Mouse (Mus musculus) forebrain, embryonic 13.5 days (tissue): ENCODE data around the gene Xpot. TPM values are rescaled to one million over a fixed set of nuclear protein-coding genes. Genes with fewer than 3 reads are reported as not detected.
A peak's percentile ranks its signal among the peaks of the same experiment; 100 is the strongest.

Source experiments
- ATAC-seq: fragments of 200-750 bp; cut with Nextera tagmentation; 2 replicates; pipeline ENCODE4 v1.8.0; 2017
- H3K27ac ChIP-seq: fragments of 300-500 bp; sonication (generic); 2 replicates; pipeline ENCODE4 v1.5.1; 2015; ENCODE audit warnings: inconsistent platforms, mild to moderate bottlenecking, moderate library complexity
- H3K27me3 ChIP-seq: fragments of 300-500 bp; sonication (generic); 2 replicates; pipeline ENCODE4 v1.6.1; 2015; ENCODE audit warnings: mild to moderate bottlenecking, inconsistent platforms
- H3K36me3 ChIP-seq: fragments of 300-500 bp; sonication (generic); 2 replicates; pipeline ENCODE4 v1.6.1; 2015; ENCODE audit warnings: mild to moderate bottlenecking, inconsistent platforms; ENCODE audit not compliant: poor library complexity, severe bottlenecking
- H3K4me1 ChIP-seq: fragments of 300-500 bp; sonication (generic); 2 replicates; pipeline ENCODE4 v1.6.1; 2015; ENCODE audit warnings: inconsistent platforms
- H3K4me2 ChIP-seq: fragments of 300-500 bp; sonication (generic); 2 replicates; pipeline ENCODE4 v1.6.1; 2015; ENCODE audit warnings: inconsistent platforms, mild to moderate bottlenecking, moderate library complexity
- H3K4me3 ChIP-seq: fragments of 300-500 bp; sonication (generic); 2 replicates; pipeline ENCODE4 v1.5.1; 2015; ENCODE audit warnings: mild to moderate bottlenecking, inconsistent platforms
- H3K9ac ChIP-seq: fragments of 300-500 bp; sonication (generic); 2 replicates; pipeline ENCODE4 v1.6.1; 2015; ENCODE audit warnings: mild to moderate bottlenecking, inconsistent platforms
- H3K9me3 ChIP-seq: fragments of 300-500 bp; sonication (generic); replicated peaks from 2 replicates; pipeline ENCODE4 v1.6.1; 2016; ENCODE audit warnings: inconsistent platforms
- WGBS: fragments of 180-500 bp; shearing (Covaris S2); methylation state at CpG from one replicate; pipeline ENCODE4 v1.1.7; 2015; 5-methylcytosine and 5-hydroxymethylcytosine counted together
- polyA plus RNA-seq: library from polyadenylated mRNA; unstranded; fragments of >200 nt; fragmentation: Nextera tagmentation; extraction: Ambion mirVana; gene quantifications from 2 replicates; pipeline ENCODE4 v1.2.1, GENCODE M21; 2015

The Xpot gene
- polyA plus RNA-seq, 1 experiment from 2014 or later = 37.9 TPM

- H3K9ac ChIP-seq = peak overlapping the region; percentile 93
- 5% methylated on average over 42 of the region's 48 CpGs for WGBS
These were observed 40.1 kb downstream of the Xpot start for GRCm38 (mm10) chr10:121585791-121586642.

GRCm38 (mm10) chr10:121585056-121585790 is 40.9 kb downstream of the Xpot start:
- Histone ChIP-seq H3K9me3 (no peaks in the 10 kb centered on the region), H3K4me1 (peaks cover 14% of the 10 kb centered on the region), H3K27ac (no peak overlapping the region), H3K36me3 (peaks cover 41% of the 10 kb centered on the region), H3K27me3 (no peaks in the 10 kb centered on the region), H3K4me3 (peak overlapping the region; percentile 88), H3K9ac (peak overlapping the region; percentile 93), H3K4me2 (peak overlapping the region; percentile 83)
- 88% methylated on average over 20 of the region's 20 CpGs for WGBS
- no peak for ATAC-seq

More at GRCm38 (mm10) chr10:121585791-121586642, 40.1 kb downstream of the Xpot start:
- H3K4me2 ChIP-seq = peak overlapping the region; percentile 83
- peaks cover 37% of the 10 kb centered on the region for H3K36me3 ChIP-seq
- H3K27ac ChIP-seq = no peak overlapping the region
- no peaks in the 10 kb centered on the region for H3K9me3 ChIP-seq
- peak overlapping the region; percentile 88 for H3K4me3 ChIP-seq
- H3K27me3 ChIP-seq = no peaks in the 10 kb centered on the region
- peaks cover 14% of the 10 kb centered on the region for H3K4me1 ChIP-seq
- ATAC-seq = peak; percentile 72

- Histone ChIP-seq H3K9ac (no peak overlapping the region), H3K27ac (no peak overlapping the region), H3K4me2 (no peak overlapping the region), H3K4me1 (peaks cover 14% of the 10 kb centered on the region), H3K27me3 (no peaks in the 10 kb centered on the region), H3K9me3 (no peaks in the 10 kb centered on the region), H3K4me3 (no peak overlapping the region), H3K36me3 (peaks cover 41% of the 10 kb centered on the region)
- ATAC-seq = no peak
- 96% methylated on average over 10 of the region's 10 CpGs for WGBS
These were observed 42.1 kb downstream of the Xpot start for GRCm38 (mm10) chr10:121584033-121584432.

- Histone ChIP-seq H3K9me3 (no peaks in the 10 kb centered on the region), H3K4me2 (no peak overlapping the region), H3K4me3 (no peak overlapping the region), H3K27me3 (no peaks in the 10 kb centered on the region), H3K27ac (no peak overlapping the region), H3K9ac (no peak overlapping the region), H3K36me3 (peaks cover 48% of the 10 kb centered on the region), H3K4me1 (peaks cover 14% of the 10 kb centered on the region)
- no peak for ATAC-seq
- 97% methylated on average over 12 of the region's 12 CpGs for WGBS
These were observed 43.1 kb downstream of the Xpot start for GRCm38 (mm10) chr10:121583016-121583415.

- Histone ChIP-seq H3K27ac (no peak overlapping the region), H3K4me3 (no peak overlapping the region), H3K4me1 (peaks cover 14% of the 10 kb centered on the region), H3K9me3 (no peaks in the 10 kb centered on the region), H3K9ac (no peak overlapping the region), H3K27me3 (no peaks in the 10 kb centered on the region), H3K4me2 (no peak overlapping the region), H3K36me3 (peaks cover 55% of the 10 kb centered on the region)
- 94% methylated on average over 8 of the region's 8 CpGs for WGBS
- ATAC-seq = no peak
These were observed 43.8 kb downstream of the Xpot start for GRCm38 (mm10) chr10:121582287-121582686.

- H3K27ac ChIP-seq = no peak overlapping the region
- WGBS = 77% methylated on average over 6 of the region's 6 CpGs
- H3K9ac ChIP-seq = no peak overlapping the region
- no peak overlapping the region for H3K4me3 ChIP-seq
- H3K9me3 ChIP-seq = no peaks in the 10 kb centered on the region
- no peak overlapping the region for H3K4me2 ChIP-seq
- no peaks in the 10 kb centered on the region for H3K27me3 ChIP-seq
- peak; percentile 58; the same call in 1 of the 2 replicates for ATAC-seq
- H3K4me1 ChIP-seq = peaks cover 14% of the 10 kb centered on the region
- peaks cover 56% of the 10 kb centered on the region for H3K36me3 ChIP-seq
These were observed 44.7 kb downstream of the Xpot start for GRCm38 (mm10) chr10:121581405-121581804.

GRCm38 (mm10) chr10:121580381-121580780 is 45.8 kb downstream of the Xpot start:
- Histone ChIP-seq H3K4me3 (no peak overlapping the region), H3K4me2 (no peak overlapping the region), H3K27me3 (no peaks in the 10 kb centered on the region), H3K9ac (no peak overlapping the region), H3K36me3 (peaks cover 66% of the 10 kb centered on the region), H3K27ac (no peak overlapping the region), H3K9me3 (no peaks in the 10 kb centered on the region), H3K4me1 (peaks cover 7% of the 10 kb centered on the region)
- WGBS = 96% methylated on average over 5 of the region's 5 CpGs
- ATAC-seq = no peak

GRCm38 (mm10) chr10:121576372-121576771 is 49.8 kb downstream of the Xpot start:
- H3K36me3 ChIP-seq = peaks cover 64% of the 10 kb centered on the region
- no peaks in the 10 kb centered on the region for H3K4me1 ChIP-seq
- no peak for ATAC-seq

GRCm38 (mm10) chr10:121571511-121572147 is 54.5 kb downstream of the Xpot start:
- H3K27me3 ChIP-seq = no peaks in the 10 kb centered on the region
- no peak overlapping the region for H3K9ac ChIP-seq
- peaks cover 16% of the 10 kb centered on the region for H3K4me1 ChIP-seq
- no peak overlapping the region for H3K27ac ChIP-seq
- 98% methylated on average over 22 of the region's 22 CpGs for WGBS
- H3K4me3 ChIP-seq = no peak overlapping the region
- ATAC-seq = no peak
- no peaks in the 10 kb centered on the region for H3K9me3 ChIP-seq
- no peak overlapping the region for H3K4me2 ChIP-seq
- peaks cover 61% of the 10 kb centered on the region for H3K36me3 ChIP-seq

More at GRCm38 (mm10) chr10:121576372-121576771, 49.8 kb downstream of the Xpot start:
- 92% methylated on average over 9 of the region's 9 CpGs for WGBS
- H3K9me3 ChIP-seq = no peaks in the 10 kb centered on the region
- H3K27me3 ChIP-seq = no peaks in the 10 kb centered on the region
- H3K4me2 ChIP-seq = no peak overlapping the region
- no peak overlapping the region for H3K9ac ChIP-seq
- no peak overlapping the region for H3K27ac ChIP-seq
- no peak overlapping the region for H3K4me3 ChIP-seq

GRCm38 (mm10) chr10:121571031-121571430 is 55.1 kb downstream of the Xpot start:
- Histone ChIP-seq H3K27ac (no peak overlapping the region), H3K9ac (no peak overlapping the region), H3K36me3 (peaks cover 56% of the 10 kb centered on the region), H3K4me2 (no peak overlapping the region), H3K4me1 (peaks cover 16% of the 10 kb centered on the region), H3K4me3 (no peak overlapping the region), H3K27me3 (no peaks in the 10 kb centered on the region), H3K9me3 (no peaks in the 10 kb centered on the region)
- WGBS = 98% methylated on average over 3 of the region's 3 CpGs
- no peak for ATAC-seq

- Histone ChIP-seq H3K27me3 (no peaks in the 10 kb centered on the region), H3K9ac (no peak overlapping the region), H3K4me1 (peaks cover 16% of the 10 kb centered on the region), H3K4me3 (no peak overlapping the region), H3K9me3 (no peaks in the 10 kb centered on the region), H3K36me3 (peaks cover 54% of the 10 kb centered on the region), H3K4me2 (peak overlapping the region; percentile 54; the same call in 1 of the 2 replicates), H3K27ac (peak overlapping the region; percentile 57; the same call in 1 of the 2 replicates)
- 0 out of 2 replicates have a peak, but pooled peaks have one; percentile 21 for ATAC-seq
- WGBS = 62% methylated on average over 6 of the region's 6 CpGs
These were observed 56.3 kb downstream of the Xpot start for GRCm38 (mm10) chr10:121569796-121570195.
